ENCODE assay signal across 14 mouse cellular contexts in the genomic region with DNA sequence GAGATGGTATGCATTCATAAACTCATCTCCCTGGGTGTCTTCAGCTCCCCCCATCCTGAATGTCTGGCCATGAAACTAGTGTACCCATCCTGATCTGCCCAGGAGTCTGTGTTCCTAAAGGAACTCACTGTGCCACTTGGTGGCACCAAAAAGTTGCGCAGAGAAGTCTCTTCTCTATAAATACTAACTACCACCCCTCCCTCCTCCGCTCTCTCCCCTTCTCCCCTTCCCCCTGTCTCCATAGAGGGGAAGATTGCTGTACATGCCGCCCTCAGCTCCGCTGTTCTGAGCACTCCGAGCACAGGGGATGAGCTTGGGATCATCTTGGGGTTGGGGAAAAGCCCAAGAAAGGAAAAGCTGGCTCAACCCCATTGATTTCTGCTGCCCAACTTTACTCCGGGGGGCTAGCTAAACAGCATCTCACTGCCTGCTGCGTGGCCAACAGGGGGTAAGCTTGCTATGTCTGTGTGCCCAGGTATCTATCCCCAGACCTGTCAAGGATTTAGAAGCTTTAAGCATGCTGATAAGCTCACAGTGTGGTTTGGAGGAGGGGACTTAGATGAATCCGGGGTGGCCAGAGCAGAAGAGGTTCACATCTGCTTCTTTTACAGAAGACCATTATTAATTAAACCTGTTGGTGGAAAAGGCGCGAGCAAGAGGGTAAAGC. TPM values are rescaled to one million over a fixed set of nuclear protein-coding genes. Genes with fewer than 3 reads are reported as not detected.
DNase-seq lines count a peak whose midpoint lies in the region; ATAC-seq lines count a peak whose summit lies in the region.
"Had no signal": no experiment of that assay in that cellular context is flagged by ENCODE, and none has a peak within 500 bp of the region (broad histone marks: within the 10 kb centered on the region; RNA-seq: fewer than 3 reads in every experiment).

No protein-coding gene starts in this region.

- H3K27ac ChIP-seq in hindbrain, embryonic 15.5 days (replicated peaks): peak overlapping the region; percentile 51
- no peak overlapping the region for H3K27ac ChIP-seq in hindbrain, embryonic 10.5 days
- H3K27ac ChIP-seq: kidney, embryonic 15.5 days; liver, embryonic 15.5 days had no signal

- ATAC-seq in hindbrain, embryonic 15.5 days (ENCODE audit: low FRiP score, low read depth): peak; percentile 65; the same call in 1 of the 2 replicates
- ATAC-seq in CD4-positive, CD25-positive, alpha-beta regulatory T cell, adult 4 months: no peak

- intact Hi-C loops in left cerebral cortex, postnatal 14 days (cut with DNase I): loop anchor here (1.0 to 10.0 kb wide), 5 partner anchors 341 to 1448 kb away; no protein-coding TSS in a partner anchor
- intact Hi-C loops in heart, postnatal 25 days (cut with DNase I): no loop called here

- no peaks in the 10 kb centered on the region for H3K27me3 ChIP-seq in hindbrain, embryonic 15.5 days
- H3K27me3 ChIP-seq in hindbrain, embryonic 10.5 days (ENCODE audit: insufficient read depth, poor library complexity, severe bottlenecking): peaks cover 48% of the 10 kb centered on the region

- no peak for DNase-seq in hindbrain, embryonic 10.5 days (ENCODE audit: low spot score)
- peak; percentile 60 for DNase-seq in layer of hippocampus, adult 11-12 months (ENCODE audit: low spot score)
- DNase-seq in left cerebral cortex, postnatal 14 days (ENCODE audit: low spot score in 2 of 2): peak; percentile 75 to 84
- peak; percentile 69 for DNase-seq in right cerebral cortex, postnatal 25 days
- no peak for DNase-seq in heart, postnatal 25 days (ENCODE audit: low spot score)
- no peak for DNase-seq in adrenal gland, postnatal 4 days (ENCODE audit: low spot score in 2 of 2)
- DNase-seq: cerebellum, adult 11-12 months had no signal

- peak overlapping the region; percentile 77 for H3K4me2 ChIP-seq in hindbrain, embryonic 15.5 days
- H3K4me2 ChIP-seq: kidney, embryonic 15.5 days; liver, embryonic 15.5 days had no signal

- H3K9ac ChIP-seq in hindbrain, embryonic 15.5 days: peak overlapping the region; percentile 43
- H3K9ac ChIP-seq: kidney, embryonic 15.5 days; liver, embryonic 15.5 days had no signal

- peaks cover 7% of the 10 kb centered on the region; the same call in 1 of the 2 replicates for H3K4me1 ChIP-seq in hindbrain, embryonic 15.5 days (replicated peaks)
- peaks cover 8% of the 10 kb centered on the region for H3K4me1 ChIP-seq in hindbrain, embryonic 10.5 days (replicated peaks)
- H3K4me1 ChIP-seq: kidney, embryonic 15.5 days; liver, embryonic 15.5 days had no signal

- H3K9me3 ChIP-seq in hindbrain, embryonic 15.5 days: no peaks in the 10 kb centered on the region
- no peaks in the 10 kb centered on the region for H3K9me3 ChIP-seq in hindbrain, embryonic 10.5 days
- H3K9me3 ChIP-seq: kidney, embryonic 15.5 days; liver, embryonic 15.5 days had no signal

- H3K36me3 ChIP-seq in hindbrain, embryonic 15.5 days: no peaks in the 10 kb centered on the region
- no peaks in the 10 kb centered on the region for H3K36me3 ChIP-seq in hindbrain, embryonic 10.5 days
- H3K36me3 ChIP-seq: kidney, embryonic 15.5 days; liver, embryonic 15.5 days had no signal

- WGBS in hindbrain, embryonic 15.5 days: 10% methylated on average over 9 of the region's 10 CpGs
- 11% methylated on average over 10 of the region's 10 CpGs for WGBS in hindbrain, embryonic 10.5 days

- peak overlapping the region; percentile 49 for H3K4me3 ChIP-seq in hindbrain, embryonic 15.5 days
- H3K4me3 ChIP-seq in hindbrain, embryonic 10.5 days: no peak overlapping the region
- H3K4me3 ChIP-seq: erythroblast, embryonic 14.5 days; kidney, embryonic 15.5 days; liver, embryonic 15.5 days had no signal

RNA-seq across cellular contexts. Expression of a gene that starts 2.4 kb away (rescaled TPM):
- 53.1 and 54.3 TPM in 2 replicates for polyA plus RNA-seq in hindbrain, embryonic 15.5 days (2015; fragmentation: Nextera tagmentation; extraction: Ambion mirVana)
- polyA plus RNA-seq in hindbrain, embryonic 10.5 days (2016; fragmentation: Nextera tagmentation; extraction: Ambion mirVana): 0.07 and 0.41 TPM in 2 replicates
- 100 to 1,000 TPM; 196 to 198 TPM for total RNA-seq in left cerebral cortex, postnatal 14 days (2021)
- not detected for total RNA-seq in heart, postnatal 25 days (2021)
- under 1 TPM; 0.07 to 0.09 TPM for polyA plus RNA-seq in CD4-positive, CD25-positive, alpha-beta regulatory T cell, adult 4 months (2017; shearing (Covaris generic))
- 1 to 10 TPM in 1 of 2 experiments, under 1 TPM in 1; 0.14 to 1.3 TPM for total RNA-seq in adrenal gland, postnatal 4 days (2021)
- polyA plus RNA-seq: erythroblast, embryonic 14.5 days; heart, embryonic 14.5 days; kidney, embryonic 15.5 days; liver, embryonic 15.5 days; spleen, adult 2 months had no signal

Comparison
In these comparisons a context has a peak if more than half of its experiments do, and no peak if none do; other contexts are left out.
1. DNase-seq: peak in layer of hippocampus, adult 11-12 months (single experiment), left cerebral cortex, postnatal 14 days (2 of 2) and right cerebral cortex, postnatal 25 days (single experiment); none in hindbrain, embryonic 10.5 days (single experiment), heart, postnatal 25 days (single experiment) and adrenal gland, postnatal 4 days (0 of 2).
2. RNA of a gene that starts 2.4 kb away (total RNA-seq): 196 to 198 TPM in left cerebral cortex, postnatal 14 days; 0.14 to 1.3 TPM in adrenal gland, postnatal 4 days and not detected in heart, postnatal 25 days; every median in the first group is over 10 times any median in the second.